Mouse (Mus musculus) gastrocnemius, postnatal 14 days (tissue): ENCODE data around the gene Fam118a. TPM values are rescaled to one million over a fixed set of nuclear protein-coding genes. Genes with fewer than 3 reads are reported as not detected.
"Not testable (repeated sequence)": the region's sequence is repeated elsewhere in the genome, so short reads cannot be mapped to it uniquely, and the experiment has no call there.

Experiments used
- DNase-seq: peaks from one replicate; pipeline ENCODE4 v3.0.0; 2021; ENCODE audit warnings: mixed read lengths
- intact Hi-C: fragments of 180-260 bp; cut with DNase I; formaldehyde crosslinking; loops from one replicate; pipeline ENCODE4 v1.15.1; 2025; ENCODE audit warnings: low total_unique reads
- total RNA-seq, 2 experiments: library from RNA; stranded (reverse); gene quantifications; 2 replicates each; pipeline ENCODE4 v1.2.3; 2021

Gene Fam118a
- total RNA-seq, 2 experiments from 2014 or later = 5.1 to 5.3 TPM

DNA sequence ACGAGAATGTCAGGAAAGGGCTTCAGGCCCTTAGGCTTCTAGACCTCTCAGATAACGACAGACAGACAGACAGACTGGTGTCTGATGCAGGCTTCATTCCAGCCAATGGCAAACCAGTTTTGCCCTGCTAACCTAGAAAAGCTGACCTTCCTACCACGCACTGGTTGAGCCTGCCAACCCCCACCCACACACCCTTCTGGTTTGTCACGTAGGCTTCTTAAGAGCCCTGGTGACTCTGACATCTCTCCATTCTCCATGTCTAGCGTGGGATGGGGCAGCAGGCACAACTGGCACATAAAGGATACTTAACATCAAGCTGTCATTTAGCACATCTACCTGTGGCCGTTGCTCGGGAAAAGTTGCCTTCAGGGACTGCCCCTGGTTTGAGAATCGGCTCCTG, 19.1 kb upstream of the Fam118a start:
- intact Hi-C loops = no loop called here
- DNase-seq = no peak

DNA sequence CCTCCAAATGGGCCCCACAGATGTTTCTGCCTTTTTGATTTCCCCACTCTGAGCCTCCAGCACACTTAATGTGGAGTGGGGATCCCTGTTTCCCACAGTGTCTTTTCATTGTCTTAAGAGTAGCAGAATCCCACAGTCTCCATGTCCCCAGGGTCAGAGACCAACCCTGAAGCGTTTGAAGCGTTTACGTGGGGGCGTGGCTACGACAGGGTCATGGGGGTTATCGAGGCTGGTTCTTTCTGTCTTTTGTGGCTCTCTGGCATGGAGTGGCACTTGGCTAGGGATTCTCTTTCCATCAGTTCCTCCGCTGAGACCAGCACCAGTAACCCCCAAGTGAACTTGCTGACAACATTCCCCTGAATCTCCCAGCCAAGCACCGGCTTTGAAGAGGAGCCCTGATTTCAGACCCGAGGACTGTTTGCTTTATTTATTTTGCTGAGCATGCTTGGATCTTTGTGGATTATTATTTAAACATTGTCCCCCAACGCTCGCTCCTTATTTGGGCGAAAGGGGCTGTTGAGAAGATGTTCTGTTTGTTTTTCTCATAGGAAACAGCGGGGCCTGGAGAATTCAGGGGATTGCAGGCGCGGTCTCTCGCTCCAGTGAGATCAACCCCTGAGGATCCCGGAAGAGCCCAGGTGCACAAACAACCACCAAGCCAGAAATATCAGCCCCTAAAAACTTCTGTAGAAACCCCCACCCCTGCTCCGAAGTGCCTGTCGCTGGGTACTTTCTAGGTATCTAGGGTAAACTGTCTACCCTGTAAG, 16.7 kb upstream of the Fam118a start:
- intact Hi-C loops = no loop called here
- DNase-seq = no peak

DNA sequence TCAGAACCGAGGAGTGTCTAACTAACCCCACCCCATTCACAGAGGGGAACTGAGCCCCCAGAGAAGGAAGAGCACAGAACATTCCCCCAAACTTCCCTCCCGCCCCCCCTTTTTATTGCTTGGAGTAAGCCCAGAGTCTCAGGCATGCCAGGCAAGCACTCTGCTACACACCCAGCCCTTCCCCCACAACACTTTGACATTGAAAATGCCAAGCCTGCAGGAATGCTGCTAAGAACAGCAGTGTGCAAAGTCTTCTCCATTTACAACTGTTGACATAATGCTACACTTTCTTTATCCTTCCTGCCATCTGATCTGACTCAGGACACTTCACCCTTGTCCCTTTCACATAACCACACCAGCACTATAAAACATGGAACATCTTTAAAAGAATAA, 16.1 kb upstream of the Fam118a start:
- intact Hi-C loops = no loop called here
- no peak for DNase-seq

DNA sequence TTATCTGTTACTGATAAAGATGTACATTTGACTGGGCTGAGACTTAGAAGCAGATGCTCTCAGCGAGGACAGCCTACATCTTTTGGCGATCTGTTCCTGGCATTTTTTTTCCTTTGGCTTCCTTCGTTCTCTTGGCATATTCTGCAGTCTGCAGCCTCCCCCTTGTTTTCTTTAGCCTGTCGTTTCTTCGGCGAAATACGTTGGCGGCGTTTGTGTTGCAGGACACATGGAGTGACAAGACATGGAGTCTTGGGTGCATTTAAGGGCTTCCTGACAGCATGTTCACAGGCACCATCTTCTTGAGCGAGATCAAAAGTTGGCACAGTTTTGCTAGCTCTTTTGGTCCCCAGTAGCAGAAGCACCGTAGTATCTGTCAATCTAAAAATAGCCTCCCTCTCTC, 13.0 kb upstream of the Fam118a start:
- DNase-seq = no peak

DNA sequence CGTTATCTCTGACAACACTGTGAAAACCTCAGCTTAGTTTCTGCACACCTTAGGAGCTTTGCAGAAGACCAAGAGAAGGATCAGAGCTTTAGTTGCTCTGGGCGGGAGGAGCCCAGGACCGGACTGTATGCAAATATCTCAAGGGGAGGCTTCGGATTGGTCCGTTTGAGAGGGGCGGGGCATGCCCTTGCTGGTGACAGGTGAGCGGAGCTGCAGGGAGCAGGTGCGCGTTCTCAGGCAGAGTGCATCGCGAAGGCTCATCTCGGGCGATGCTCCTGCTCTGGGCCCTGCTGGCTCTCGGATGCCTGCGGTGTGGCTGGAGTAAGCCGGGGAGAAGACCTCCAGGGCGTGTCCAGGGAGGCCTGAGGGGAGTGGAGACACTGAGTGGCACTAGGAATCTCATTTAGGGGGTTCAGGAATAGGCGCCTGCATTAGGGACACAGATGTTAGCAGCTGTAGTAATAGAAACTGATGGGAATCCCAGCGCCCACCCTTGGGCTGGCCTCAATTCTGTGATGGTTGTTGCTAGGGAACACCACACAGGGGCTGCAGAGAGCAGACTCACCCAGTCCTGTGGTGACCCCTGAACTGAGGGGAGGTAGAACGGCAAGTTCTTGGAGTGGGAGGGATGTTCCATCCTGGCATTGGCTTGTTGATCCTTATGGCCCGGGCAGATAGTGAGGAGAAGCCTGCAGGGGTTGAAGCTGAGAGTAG, 11.6 kb upstream of the Fam118a start, which contains the start of gene Upk3a:
Upk3a (plus strand) TSS at position 191 of the 714 bp plus-strand sequence.
- intact Hi-C loops = no loop called here
- no peak for DNase-seq

More for the DNA sequence above, 13.0 kb upstream of the Fam118a start:
- intact Hi-C loops = no loop called here

DNA sequence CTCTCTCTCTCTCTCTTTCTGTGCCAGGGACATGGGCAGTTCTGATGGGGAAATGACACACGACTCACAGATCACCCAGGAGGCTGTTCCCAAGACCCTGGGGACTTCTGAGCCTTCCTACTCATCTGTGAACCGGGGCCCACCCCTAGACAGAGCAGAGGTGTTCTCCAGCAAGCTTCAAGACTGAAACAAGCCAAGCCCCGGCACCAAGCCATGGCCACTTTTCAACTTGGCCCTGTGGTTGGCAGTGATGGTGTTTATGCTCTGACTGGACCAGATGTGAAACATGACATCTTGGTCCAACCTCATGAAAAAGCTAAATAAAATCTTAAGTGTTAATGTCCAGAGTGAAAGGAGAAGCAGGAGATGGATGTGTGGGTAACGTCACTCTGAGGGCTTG, 6.5 kb upstream of the Fam118a start:
- DNase-seq = no peak
- intact Hi-C loops = no loop called here

DNA sequence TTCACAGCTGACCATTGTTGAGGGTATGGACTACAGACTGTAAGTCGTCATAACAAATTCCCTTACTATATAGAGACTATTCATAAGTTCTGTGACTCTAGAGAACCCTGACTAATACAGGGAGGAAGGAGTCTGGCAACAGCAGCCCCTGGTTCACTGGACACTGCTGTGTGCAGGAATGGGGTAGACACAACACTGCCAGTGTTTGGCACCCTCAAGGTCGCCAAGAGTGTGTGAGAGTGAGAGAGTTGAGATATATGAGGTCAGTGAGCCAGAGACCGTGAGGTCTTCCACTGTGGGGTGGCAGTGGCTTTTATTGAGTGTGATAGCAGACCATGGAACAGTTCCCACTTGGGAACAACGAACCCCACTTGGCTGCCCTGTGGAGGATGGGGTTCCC, 2.6 kb upstream of the Fam118a start:
- intact Hi-C loops = no loop called here
- DNase-seq = no peak

DNA sequence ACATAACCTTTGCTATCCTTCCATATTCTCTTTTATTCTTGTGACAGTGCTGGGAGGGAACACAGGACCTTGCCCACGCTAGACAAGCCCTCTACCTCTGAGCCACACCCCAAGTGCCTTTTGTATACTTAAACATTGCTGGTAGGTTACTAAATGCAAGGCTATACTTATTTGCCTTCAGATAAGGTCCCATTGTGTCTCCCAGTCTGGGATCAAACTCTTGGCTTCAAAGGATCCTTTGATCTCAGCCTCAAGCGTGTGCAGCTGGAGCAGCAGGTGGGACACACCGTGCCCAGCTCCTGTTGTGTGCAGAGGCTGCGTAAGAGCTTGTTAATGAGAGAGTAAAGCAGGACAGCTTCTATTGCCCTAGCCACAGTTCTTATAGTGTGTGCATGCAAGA, 1.0 kb upstream of the Fam118a start:
- intact Hi-C loops = no loop called here

DNA sequence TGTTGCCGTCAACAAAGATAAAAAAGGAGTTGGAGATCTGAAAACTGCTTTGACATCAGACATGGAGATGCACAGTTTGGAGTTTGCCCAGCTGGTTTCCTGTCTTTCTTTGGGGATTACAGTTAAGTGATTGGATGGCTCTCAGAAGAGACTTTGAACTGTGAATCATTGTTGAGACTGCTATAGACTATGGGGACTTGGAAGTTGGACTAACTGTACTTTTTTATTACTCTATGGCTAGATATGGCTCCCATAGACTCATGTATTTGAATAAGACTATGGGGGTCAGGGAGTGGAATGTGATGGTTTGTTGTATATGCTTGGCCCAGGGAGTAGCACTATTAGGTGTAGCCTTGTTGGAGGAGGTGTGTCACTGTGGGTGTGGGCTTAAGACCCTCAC, 1.9 kb downstream of the Fam118a start:
- DNase-seq, intact Hi-C loops: not testable (repeated sequence)

More for the DNA sequence above, 1.0 kb upstream of the Fam118a start:
- DNase-seq = no peak

DNA sequence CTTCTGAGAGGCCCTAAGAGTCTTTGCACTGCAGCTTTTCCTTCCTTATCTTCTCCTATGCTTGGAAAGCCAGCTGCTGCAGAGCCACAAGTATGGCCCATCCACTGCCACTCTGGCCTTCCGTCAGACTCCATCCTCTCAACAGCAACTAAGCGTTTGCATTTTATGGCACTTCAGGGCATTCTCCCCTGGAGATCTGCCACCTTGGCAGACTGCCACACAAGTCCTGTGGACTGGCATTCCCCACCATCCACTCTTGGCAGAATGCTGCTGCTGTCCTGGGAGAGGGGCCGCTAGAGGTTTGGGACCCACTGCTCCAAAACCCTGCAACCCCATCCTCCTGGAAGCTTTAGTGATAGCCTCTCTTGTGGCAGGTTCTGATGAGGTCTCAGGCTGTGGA, 3.1 kb downstream of the Fam118a start:
- intact Hi-C loops = no loop called here

DNA sequence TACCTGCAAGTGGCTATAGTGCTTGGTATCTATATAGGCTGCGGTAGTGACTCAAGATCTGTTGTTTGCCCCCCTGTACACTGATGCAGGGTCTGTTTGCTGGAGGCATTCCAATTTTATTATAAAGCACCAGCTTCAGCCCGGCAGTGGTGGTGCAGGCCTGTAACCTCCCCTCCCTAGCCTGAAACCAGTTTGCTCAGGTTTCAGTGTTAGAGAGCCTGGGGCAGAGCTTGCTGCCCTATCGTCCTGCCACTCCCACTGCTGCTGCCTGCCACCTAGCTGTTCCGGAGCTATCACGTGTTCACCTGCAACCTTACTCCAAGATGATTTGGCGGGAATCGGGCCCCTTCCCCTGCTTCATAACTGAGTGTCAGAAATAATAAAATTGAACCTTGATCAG, 5.2 kb downstream of the Fam118a start:
- intact Hi-C loops, DNase-seq: not testable (repeated sequence)

More for the DNA sequence above, 3.1 kb downstream of the Fam118a start:
- DNase-seq = no peak

DNA sequence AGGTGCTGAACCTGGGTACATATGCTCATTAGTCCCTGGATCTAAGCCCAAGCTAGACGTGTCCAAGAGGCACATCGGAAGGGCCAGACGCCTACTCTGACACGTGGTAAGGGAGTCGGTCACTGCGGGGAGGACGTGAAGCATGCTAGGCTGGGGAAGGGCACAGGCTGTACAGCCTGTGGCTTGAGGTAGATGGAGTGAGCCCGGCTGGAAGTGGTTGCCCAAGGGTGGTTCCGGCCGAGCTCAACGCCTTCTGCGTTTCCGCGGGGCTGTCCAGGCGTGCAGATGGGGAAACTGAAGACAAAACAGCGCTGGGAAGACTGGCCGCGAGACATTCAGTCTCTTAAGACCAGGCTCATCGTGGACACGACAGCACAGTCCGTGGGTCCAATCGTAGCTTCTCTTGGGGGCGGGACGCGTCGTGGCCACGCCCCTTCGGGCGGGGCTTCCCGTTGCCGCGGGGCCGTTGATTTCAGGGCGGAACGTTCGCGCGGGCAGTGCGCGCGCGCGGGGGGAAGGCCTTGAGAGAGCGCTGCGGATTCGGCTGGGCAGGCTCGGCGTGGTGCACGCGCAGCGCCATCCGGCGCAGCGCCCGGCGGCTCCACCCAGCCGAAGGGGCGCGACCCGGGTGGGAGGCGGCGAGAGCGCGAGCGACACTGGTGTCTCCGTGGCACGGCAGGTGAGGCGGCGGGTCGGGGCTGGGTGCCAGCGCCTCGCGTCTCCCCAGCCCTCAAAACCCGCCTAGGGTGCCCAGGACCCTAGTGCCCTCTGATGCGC, 8.0 kb downstream of the Fam118a start:
- peak; percentile 96 for DNase-seq
- intact Hi-C loops = no loop called here

DNA sequence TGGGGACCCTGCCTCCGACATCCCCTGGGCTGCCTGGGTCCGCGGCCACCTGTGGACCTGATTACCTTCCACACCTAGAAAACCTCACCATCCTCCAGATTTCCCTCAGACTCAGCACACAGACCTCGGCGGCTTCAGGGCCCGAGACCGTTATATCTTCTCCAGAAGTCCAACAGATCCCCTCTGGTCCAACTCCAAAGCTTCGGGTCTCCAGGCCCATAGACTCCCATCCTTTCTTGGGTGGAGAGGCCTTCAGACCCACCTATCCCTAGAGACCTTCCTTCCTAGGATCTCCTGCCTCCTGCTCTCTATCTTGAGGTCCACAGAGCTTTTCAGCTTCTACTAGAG, 8.6 kb downstream of the Fam118a start:
- intact Hi-C loops = no loop called here
- no peak for DNase-seq

DNA sequence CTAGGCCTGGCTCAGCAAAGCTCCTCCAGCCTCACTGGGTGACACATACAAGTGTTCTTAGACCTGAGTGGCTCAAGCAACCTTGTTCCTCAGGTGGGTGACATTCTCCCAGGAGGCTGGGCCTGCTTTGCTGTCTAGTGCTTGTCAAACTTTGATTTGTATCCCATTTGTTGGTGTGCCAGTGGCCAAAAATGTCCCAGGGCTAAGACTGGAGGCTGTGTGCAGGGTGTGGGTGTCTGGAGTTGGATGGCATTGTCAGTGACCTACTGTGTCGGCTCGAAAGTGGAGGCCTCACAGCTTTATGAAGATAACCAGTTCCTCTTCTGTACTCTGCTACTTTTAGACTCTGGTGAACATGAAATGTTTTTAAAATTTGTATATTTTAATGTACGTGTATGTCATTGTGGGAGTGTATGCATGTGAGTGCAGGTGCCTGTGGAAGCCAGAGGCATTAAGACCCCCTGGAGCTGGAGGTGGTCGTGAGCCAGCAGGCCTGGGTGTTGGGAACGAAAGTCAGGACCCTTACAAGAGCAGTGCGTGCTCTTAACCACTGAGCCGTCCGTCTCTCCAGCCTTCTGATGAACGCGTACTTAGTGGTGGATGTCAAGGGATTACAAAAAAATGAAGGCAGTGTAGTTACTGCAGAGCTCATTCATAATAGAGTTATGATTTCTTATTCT, 12.9 kb downstream of the Fam118a start:
- intact Hi-C loops = no loop called here
- DNase-seq = no peak

DNA sequence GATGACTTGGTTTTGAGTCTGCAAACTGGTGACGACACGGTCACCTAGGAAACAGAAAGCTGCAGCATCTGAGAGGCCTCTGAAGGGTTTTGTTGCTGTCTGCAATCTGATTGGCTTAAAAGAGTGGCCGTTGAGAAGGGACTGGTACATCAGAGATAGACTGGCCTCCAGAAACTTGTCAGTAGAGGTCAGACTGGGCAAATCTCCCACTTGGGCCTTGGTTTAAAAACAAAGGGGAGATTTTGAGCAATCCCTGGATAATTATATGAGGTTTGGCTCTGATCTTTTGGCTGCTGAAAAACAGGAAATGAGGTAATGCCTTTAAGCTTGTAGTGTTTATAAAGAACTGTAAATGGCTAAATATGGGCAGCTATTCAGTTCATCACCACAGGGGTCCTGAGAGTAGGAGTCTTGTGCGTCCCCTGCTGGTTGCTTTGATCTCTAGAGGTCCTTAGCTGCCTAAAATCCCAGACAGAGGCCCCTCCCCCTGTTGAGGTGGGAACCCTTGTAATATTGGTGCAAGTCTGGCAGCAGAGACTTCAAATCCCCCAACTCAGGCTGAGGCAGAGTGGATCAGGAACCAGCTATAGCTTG, 13.7 kb downstream of the Fam118a start:
- peak; percentile 65 for DNase-seq
- intact Hi-C loops = no loop called here

DNA sequence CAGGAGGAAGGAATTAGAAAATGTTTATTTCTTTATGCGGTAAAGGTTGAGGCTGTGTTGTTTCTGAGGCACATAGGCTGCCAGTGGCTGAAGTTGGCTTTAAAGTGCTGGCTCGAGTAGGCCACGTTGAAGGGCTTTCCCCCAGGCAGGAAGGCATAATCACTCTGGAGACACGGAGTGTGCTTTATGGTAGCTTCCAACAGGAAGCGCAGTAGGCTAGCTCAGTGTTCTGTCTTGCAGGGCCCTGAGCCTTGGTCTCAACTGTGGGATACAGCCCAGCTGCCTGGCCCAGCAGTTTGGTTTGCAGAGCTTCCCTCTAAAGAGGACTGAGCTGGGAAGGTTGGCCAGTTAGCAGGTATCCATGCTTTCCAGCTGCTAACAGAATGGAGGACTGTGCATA, 14.4 kb downstream of the Fam118a start:
- intact Hi-C loops = no loop called here
- DNase-seq = no peak

DNA sequence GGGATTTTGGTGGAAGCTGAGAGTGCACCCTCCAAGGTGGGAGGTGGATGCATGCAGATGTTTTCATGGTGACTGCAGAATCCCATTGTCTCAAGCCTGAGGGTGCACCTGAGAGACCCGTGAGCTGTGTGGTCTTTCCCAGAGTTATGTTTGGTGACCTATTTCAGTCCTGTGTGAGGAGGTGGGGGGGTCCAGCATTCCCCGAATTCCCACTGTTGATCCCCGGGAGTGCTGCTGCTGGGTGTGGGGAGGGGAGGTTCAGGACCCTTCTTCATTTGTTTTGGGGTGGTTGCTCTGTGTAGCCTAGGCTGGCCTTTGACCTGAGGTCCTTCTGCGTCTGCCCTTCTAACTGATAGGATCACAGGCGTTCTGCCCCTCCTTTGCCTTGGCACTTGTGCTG, 15.0 kb downstream of the Fam118a start:
- intact Hi-C loops = no loop called here
- no peak for DNase-seq

DNA sequence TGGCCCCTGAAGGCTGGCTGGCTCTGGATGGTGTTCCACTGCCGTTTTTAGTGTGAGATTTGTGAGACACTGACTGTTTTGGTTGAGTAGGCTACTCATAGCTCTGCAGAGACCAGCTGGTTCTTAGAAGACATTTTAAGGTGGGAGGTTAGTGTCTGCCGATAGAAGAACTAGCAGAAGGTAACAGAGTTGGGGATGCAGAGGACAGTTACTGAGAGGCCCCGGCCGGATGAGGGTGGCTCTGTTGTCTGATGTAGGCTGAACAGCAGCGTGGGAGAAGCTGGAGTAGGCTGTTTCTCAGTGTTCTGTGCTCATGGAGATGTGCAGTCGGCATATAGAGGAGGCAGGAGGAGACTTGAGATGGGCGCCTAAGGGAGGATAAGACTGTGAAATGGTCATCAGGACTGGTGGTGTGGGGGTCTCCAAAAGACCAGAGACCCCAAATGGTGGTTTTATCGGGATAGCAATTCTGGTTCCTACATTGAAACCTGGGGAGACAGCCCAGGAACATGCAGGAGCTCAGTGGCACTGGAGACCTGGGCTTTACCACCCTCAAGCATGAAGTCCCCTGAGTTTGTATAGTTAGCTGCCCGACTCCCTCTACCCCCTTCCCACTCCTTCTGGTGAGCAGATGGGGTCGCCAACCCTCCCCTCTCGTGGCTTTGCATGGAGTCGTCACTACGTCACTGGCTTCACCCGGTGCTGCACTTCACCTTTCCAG, 17.6 kb downstream of the Fam118a start:
- DNase-seq = no peak

DNA sequence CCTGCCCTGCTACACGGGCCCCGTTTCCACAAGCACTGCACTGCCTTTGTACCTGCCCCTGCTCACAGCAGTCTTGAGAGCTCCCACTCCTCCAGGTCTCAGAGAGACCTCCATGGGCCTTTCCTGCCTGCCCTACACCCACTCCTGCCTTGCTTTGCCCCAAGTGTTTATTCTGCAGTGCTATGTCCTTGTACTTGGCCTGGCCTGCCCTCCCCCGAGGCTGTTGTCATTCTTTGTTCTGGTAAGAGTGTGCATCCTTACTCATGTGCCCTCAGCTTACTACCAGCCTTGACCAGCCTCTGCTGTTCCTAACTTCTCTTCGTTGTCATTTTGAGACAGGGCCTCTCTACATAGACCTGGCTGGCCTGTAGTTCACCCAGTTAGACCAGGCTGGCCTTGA, 19.1 kb downstream of the Fam118a start:
- DNase-seq = no peak
- intact Hi-C loops = no loop called here

More for the DNA sequence above, 17.6 kb downstream of the Fam118a start:
- intact Hi-C loops = no loop called here
